Mouse (Mus musculus): ENCODE data around the gene Igfbp3. TPM values are rescaled to one million over a fixed set of nuclear protein-coding genes. Genes with fewer than 3 reads are reported as not detected.

The Igfbp3 gene
- polyA plus RNA-seq, 1 experiment from 2014 or later = 9.6 TPM

Other genes starting within 250 kb of the Igfbp3 start
- 1.2 and 1.4 TPM in 2 replicates for gene Adcy1, start 150.4 kb downstream of the Igfbp3 start, polyA plus RNA-seq (2016; fragmentation: Nextera tagmentation; extraction: Ambion mirVana)
- not detected in 2 replicates for gene Gm11985, start 25.4 kb downstream of the Igfbp3 start, polyA plus RNA-seq (2016; fragmentation: Nextera tagmentation; extraction: Ambion mirVana)
- gene Igfbp1, start 16.1 kb downstream of the Igfbp3 start, polyA plus RNA-seq (2016; fragmentation: Nextera tagmentation; extraction: Ambion mirVana) = 0.22 and 0.25 TPM in 2 replicates